Mouse (Mus musculus) CH12.LX (cell line): ENCODE measurements at regions not wholly inside any gene's neighbourhood (a gene's known extent, or its start where the extent isn't known, plus 50 kb on each side); places are given as distances from the start of the nearest gene placed in this dataset.

Experiments
- DNase-seq: peaks from one replicate; pipeline ENCODE4 v3.0.0-alpha.2; 2013; ENCODE audit errors: extremely low read depth
- H3K27ac ChIP-seq: 2 replicates; pipeline ENCODE4 v1.5.1; 2012; ENCODE audit warnings: low read depth, mild to moderate bottlenecking, control low read depth, moderate library complexity; ENCODE audit not compliant: insufficient read depth
- H3K27me3 ChIP-seq: replicated peaks from 2 replicates; pipeline ENCODE3; 2012; ENCODE audit warnings: inconsistent platforms
- H3K36me3 ChIP-seq, 2 experiments: replicated peaks in 1 of 2; 2 replicates each; pipeline versions ENCODE3 to v1.6.1; 2012; ENCODE audit warnings: inconsistent platforms in 1 of 2, low read length in 1 of 2, mild to moderate bottlenecking in 1 of 2, mixed read lengths in 1 of 2, moderate library complexity in 1 of 2; ENCODE audit not compliant: control insufficient read depth in 1 of 2, insufficient read depth in 1 of 2
- H3K4me1 ChIP-seq, 2 experiments: 2 replicates each; pipeline ENCODE4 v1.6.1; 2012; ENCODE audit warnings: inconsistent platforms in 1 of 2, moderate library complexity in 1 of 2; ENCODE audit not compliant: insufficient read depth in 2 of 2, control insufficient read depth in 1 of 2
- H3K4me2 ChIP-seq: 2 replicates; pipeline ENCODE4 v1.6.1; 2012; ENCODE audit warnings: low read depth, mild to moderate bottlenecking, control low read depth; ENCODE audit not compliant: poor library complexity, insufficient read depth, severe bottlenecking
- H3K4me3 ChIP-seq, 3 experiments: fragments of 150-350 bp in 1 of 3; sonication (generic) in 1 of 3; replicated peaks in 1 of 3; 2 replicates each; pipeline versions ENCODE3 to v1.5.1; 2011 to 2012; ENCODE audit warnings: low read depth in 2 of 3, low read length in 2 of 3, mild to moderate bottlenecking in 2 of 3, moderate library complexity in 2 of 3, control low read depth in 1 of 3, improper control_type of control experiment in 1 of 3, inconsistent platforms in 1 of 3, mixed read lengths in 1 of 3; ENCODE audit not compliant: poor library complexity in 1 of 3
- H3K79me2 ChIP-seq: replicated peaks from 2 replicates; pipeline ENCODE4 v1.6.1; 2012; ENCODE audit warnings: mild to moderate bottlenecking, moderate library complexity; ENCODE audit not compliant: control insufficient read depth, poor library complexity, insufficient read depth, severe bottlenecking; ENCODE audit errors: extremely low read depth
- H3K9ac ChIP-seq: 2 replicates; pipeline ENCODE4 v1.6.1; 2012; ENCODE audit warnings: low read depth, mild to moderate bottlenecking, control low read depth, moderate library complexity; ENCODE audit not compliant: insufficient read depth
- H3K9me3 ChIP-seq: replicated peaks from 2 replicates; pipeline ENCODE3; 2012; ENCODE audit warnings: low read length, inconsistent platforms, mixed read lengths
- BHLHE40 ChIP-seq: IDR thresholded peaks from 2 replicates; pipeline ENCODE4 v1.6.1; 2011; ENCODE audit warnings: mild to moderate bottlenecking, low read depth, low read length, improper control_type of control experiment
- CHD1 ChIP-seq: IDR thresholded peaks from 2 replicates; pipeline ENCODE4 v1.6.1; 2012; ENCODE audit warnings: low read depth, low read length, improper control_type of control experiment, inconsistent platforms
- E2F4 ChIP-seq: IDR thresholded peaks from 2 replicates; pipeline ENCODE4 v1.6.1; 2011; ENCODE audit warnings: low read depth, low read length, improper control_type of control experiment; ENCODE audit not compliant: insufficient replicate concordance
- ELF1 ChIP-seq: IDR thresholded peaks from 2 replicates; pipeline ENCODE4 v1.6.1; 2014; ENCODE audit warnings: low read depth, mild to moderate bottlenecking, inconsistent platforms, low read length, improper control_type of control experiment
- ETS1 ChIP-seq: conservative IDR thresholded peaks from 2 replicates; pipeline ENCODE4 v1.6.1; 2012; ENCODE audit warnings: low read depth, mild to moderate bottlenecking, inconsistent platforms, low read length, improper control_type of control experiment, moderate library complexity
- GABPA ChIP-seq: IDR thresholded peaks from 2 replicates; pipeline ENCODE4 v1.6.1; 2012; ENCODE audit warnings: low read depth, low read length, improper control_type of control experiment, inconsistent platforms; ENCODE audit not compliant: insufficient replicate concordance
- IRF4 ChIP-seq: IDR thresholded peaks from 2 replicates; pipeline ENCODE4 v1.6.1; 2014; ENCODE audit warnings: low read depth, mild to moderate bottlenecking, inconsistent platforms, low read length, improper control_type of control experiment
- JUND ChIP-seq: conservative IDR thresholded peaks from 2 replicates; pipeline ENCODE4 v1.6.1; 2011; ENCODE audit warnings: low read depth, low read length, improper control_type of control experiment
- KAT2A ChIP-seq: IDR thresholded peaks from 2 replicates; pipeline ENCODE4 v1.6.1; 2012; ENCODE audit warnings: low read length, improper control_type of control experiment, inconsistent platforms; ENCODE audit not compliant: insufficient replicate concordance
- MXI1 ChIP-seq: IDR thresholded peaks from 2 replicates; pipeline ENCODE4 v1.6.1; 2011; ENCODE audit warnings: mild to moderate bottlenecking, low read depth, low read length, improper control_type of control experiment
- NRF1 ChIP-seq: IDR thresholded peaks from 2 replicates; pipeline ENCODE4 v1.6.1; 2014; ENCODE audit warnings: low read depth, mild to moderate bottlenecking, inconsistent platforms, low read length, improper control_type of control experiment, moderate library complexity
- RCOR1 ChIP-seq: conservative IDR thresholded peaks from 2 replicates; pipeline ENCODE4 v1.6.1; 2012; ENCODE audit warnings: low read depth, mild to moderate bottlenecking, inconsistent platforms, low read length, improper control_type of control experiment
- TCF12 ChIP-seq: IDR thresholded peaks from 2 replicates; pipeline ENCODE4 v1.6.1; 2014; ENCODE audit warnings: low read depth, mild to moderate bottlenecking, inconsistent platforms, low read length, improper control_type of control experiment
- UBTF ChIP-seq: IDR thresholded peaks from 2 replicates; pipeline ENCODE4 v1.6.1; 2012; ENCODE audit warnings: low read depth, mild to moderate bottlenecking, inconsistent platforms, low read length, improper control_type of control experiment, moderate library complexity
- USF2 ChIP-seq: conservative IDR thresholded peaks from 2 replicates; pipeline ENCODE4 v1.6.1; 2011; ENCODE audit warnings: low read depth, low read length, improper control_type of control experiment
- ZC3H11A ChIP-seq: IDR thresholded peaks from 2 replicates; pipeline ENCODE4 v1.6.1; 2012; ENCODE audit warnings: low read depth, mild to moderate bottlenecking, inconsistent platforms, low read length, improper control_type of control experiment
- ZMIZ1 ChIP-seq: IDR thresholded peaks from 2 replicates; pipeline ENCODE4 v1.6.1; 2012; ENCODE audit warnings: low read depth, mild to moderate bottlenecking, inconsistent platforms, low read length, improper control_type of control experiment
- dilution Hi-C: fragments of 300-500 bp; cut with MboI; formaldehyde crosslinking; loops from 2 replicates; pipeline ENCODE4 v1.14.3; 2020; ENCODE audit warnings: low sequenced_read_pairs; ENCODE audit not compliant: extremely low pct_unique_long_range_greater_than_20kb, extremely low pct_ligation_motif_present
- in situ Hi-C: fragments of 300-500 bp; cut with MboI; formaldehyde crosslinking; loops from 3 replicates; pipeline ENCODE4 v1.14.3; 2019; ENCODE audit warnings: low sequenced_read_pairs, low pct_ligation_motif_present, low pct_unique_long_range_greater_than_20kb, mixed read lengths

GRCm38 (mm10) chr4:32136151-32136550 lies 102.5 kb upstream of the Bach2 start:
- DNase-seq: no peak
- Histone ChIP-seq H3K4me2 (no peak overlapping the region), H3K9me3 (no peaks in the 10 kb centered on the region), H3K79me2 (no peaks in the 10 kb centered on the region), H3K4me1 (peaks cover 0 to 8% of the 10 kb centered on the region in 2 experiments; a peak in 2 of 4 replicates), H3K4me3 (no peak overlapping the region), H3K36me3 (no peaks in the 10 kb centered on the region), H3K27ac (no peak overlapping the region), H3K27me3 (no peaks in the 10 kb centered on the region), H3K9ac (no peak overlapping the region)
- TF ChIP-seq BHLHE40 (no peak), ELF1 (no peak), E2F4 (no peak), UBTF (no peak), RCOR1 (no peak), ZMIZ1 (no peak), ZC3H11A (no peak)
- dilution Hi-C loops: no loop called here
- in situ Hi-C loops: no loop called here

- DNase-seq: no peak
- dilution Hi-C loops: no loop called here
- Histone ChIP-seq H3K4me1 (peaks cover 0 to 8% of the 10 kb centered on the region in 2 experiments; a peak in 2 of 4 replicates), H3K4me2 (no peak overlapping the region), H3K27ac (no peak overlapping the region), H3K4me3 (no peak overlapping the region), H3K9ac (no peak overlapping the region), H3K79me2 (no peaks in the 10 kb centered on the region), H3K36me3 (no peaks in the 10 kb centered on the region), H3K27me3 (no peaks in the 10 kb centered on the region), H3K9me3 (no peaks in the 10 kb centered on the region)
- in situ Hi-C loops: no loop called here
- no peak for TF ChIP-seq UBTF
- TF ChIP-seq ZC3H11A: no peak
- TF ChIP-seq ZMIZ1: no peak
- TF ChIP-seq KAT2A: no peak
- no peak for TF ChIP-seq CHD1
- no peak for TF ChIP-seq JUND
- TF ChIP-seq MXI1: no peak
- no peak for TF ChIP-seq IRF4
- TF ChIP-seq TCF12: no peak
- no peak for TF ChIP-seq GABPA
- TF ChIP-seq USF2: no peak
- TF ChIP-seq ETS1: no peak
- no peak for TF ChIP-seq NRF1
- TF ChIP-seq ELF1: no peak
These were observed 101.4 kb upstream of the Bach2 start for GRCm38 (mm10) chr4:32137243-32137642.
